Mouse (Mus musculus): Measurements from ENCODE around the gene Cryba1.

Cryba1 gene

GRCm38 (mm10) chr11:77725183-77725582 is at the start of gene Cryba1:
Gene Cryba1 (minus strand): TSS chr11:77725283.
- POLR2A ChIA-PET = interaction anchor here in 2 of 4 experiments (0.7 to 1.6 kb wide), 8 partner anchors 9 to 141 kb away, joined by 3 to 9 read pairs (median 3); partner anchors contain the start of gene Nufip2 (in 1 of the 2)
- CTCF ChIA-PET = interaction anchor here in 2 of 4 experiments (0.5 to 3.0 kb wide), 5 partner anchors 12 to 246 kb away, joined by 3 to 13 read pairs (median 3); no protein-coding TSS in a partner anchor

DNA sequence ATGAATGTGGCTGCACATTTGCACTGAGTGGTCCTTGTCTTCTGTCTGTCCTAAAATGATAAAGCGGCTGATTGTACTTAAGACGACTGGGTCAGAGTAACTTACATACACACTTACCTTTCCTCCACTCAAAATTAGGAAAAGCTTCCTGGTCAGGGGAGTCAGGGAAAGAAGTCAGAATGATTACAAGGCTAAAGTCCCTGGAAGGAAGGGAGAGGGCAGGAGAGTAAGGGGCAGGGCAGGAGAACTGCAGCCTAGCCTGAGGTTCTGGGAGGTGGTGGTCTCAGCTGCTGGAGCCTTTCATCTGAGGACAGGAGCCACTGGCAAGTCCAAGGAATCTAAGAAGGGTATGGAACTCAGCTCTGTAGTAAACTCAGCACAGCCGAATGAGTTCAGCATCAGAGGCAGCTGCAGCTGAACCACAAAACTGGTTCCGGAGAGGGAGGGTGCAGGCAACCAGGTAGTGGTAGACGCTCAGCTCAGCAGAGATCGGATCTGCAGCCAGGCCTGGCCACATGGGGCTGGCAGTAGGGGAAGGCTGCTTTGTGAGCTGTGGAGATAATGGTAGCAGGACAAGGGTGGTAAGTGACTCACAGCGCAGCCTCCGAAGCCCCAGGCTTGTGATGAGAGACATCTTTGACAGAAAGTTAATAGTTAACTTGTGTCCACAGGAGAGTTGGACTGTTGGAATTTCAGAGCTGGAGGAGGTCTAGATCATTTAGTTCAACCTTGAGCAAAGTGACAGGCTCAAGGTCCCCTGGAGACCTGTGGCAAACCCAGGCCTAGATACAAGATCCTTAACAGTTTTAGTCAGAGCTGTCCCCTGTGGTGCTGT is 47.0 kb upstream of the Cryba1 start:
- CTCF ChIA-PET = interaction anchor here (0.6 to 3.3 kb wide), 9 partner anchors 10 to 99 kb away, joined by 3 to 8 read pairs (median 4); partner anchors contain the start of gene Myo18a (in 1 of the 4)
- POLR2A ChIA-PET = interaction anchor here in 2 of 4 experiments (0.6 to 5.4 kb wide), 13 partner anchors 8 to 769 kb away, joined by 3 to 42 read pairs (median 4); partner anchors contain the start of gene Myo18a (in 2 of the 2)

DNA sequence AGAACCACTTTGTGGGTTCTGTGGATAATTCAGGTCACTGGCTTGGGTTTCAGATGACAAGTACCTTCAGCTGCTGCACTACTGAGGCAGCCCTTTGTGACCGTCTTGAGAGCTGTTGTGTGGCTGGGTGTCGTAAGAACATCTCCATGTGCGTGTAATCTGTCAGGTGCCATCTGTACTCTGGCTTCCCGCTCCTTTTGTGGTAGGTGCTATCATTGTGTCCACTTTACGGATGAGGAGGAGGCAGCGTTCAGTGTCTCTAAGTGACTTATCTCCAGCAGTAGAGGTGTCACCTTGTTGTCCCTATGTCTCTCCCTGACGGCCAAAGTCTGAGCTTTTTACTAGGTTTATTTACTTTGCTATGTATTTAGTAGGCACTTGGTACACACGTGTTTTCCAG is 45.3 kb upstream of the Cryba1 start:
- CTCF ChIA-PET = interaction anchor here (0.6 to 1.6 kb wide), 8 partner anchors 13 to 1884 kb away, joined by 3 to 16 read pairs (median 6); no protein-coding TSS in a partner anchor
- POLR2A ChIA-PET = interaction anchor here in 2 of 4 experiments (0.9 to 5.4 kb wide), 9 partner anchors 10 to 66 kb away, joined by 3 to 42 read pairs (median 4); no protein-coding TSS in a partner anchor

DNA sequence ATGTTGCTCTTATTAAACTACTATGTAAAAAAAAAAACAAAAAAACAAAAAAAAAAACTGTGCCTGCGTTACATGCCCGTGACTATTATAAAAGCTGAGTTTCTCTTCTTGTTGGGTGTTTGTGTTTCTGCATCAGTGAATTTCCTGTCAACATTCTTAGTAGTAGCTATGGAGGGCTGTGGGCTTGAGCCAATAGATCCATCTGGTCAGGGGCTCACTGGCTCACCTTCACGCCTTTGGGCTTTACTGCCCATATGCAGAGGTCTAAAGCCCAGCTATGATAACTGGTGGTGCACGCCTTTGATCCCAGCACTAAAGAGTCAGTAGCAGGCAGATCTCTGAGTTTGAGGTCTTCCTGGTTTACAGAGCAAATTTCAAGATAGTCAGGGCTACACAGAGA is 44.4 kb upstream of the Cryba1 start:
- ChIA-PET POLR2A (interaction anchor here in 2 of 4 experiments (0.7 to 5.4 kb wide), 5 partner anchors 14 to 97 kb away, joined by 3 to 42 read pairs (median 4); no protein-coding TSS in a partner anchor), CTCF (interaction anchor here in 3 of 4 experiments (0.7 to 1.6 kb wide), 3 partner anchors 32 to 65 kb away, joined by 4 to 5 read pairs (median 5); no protein-coding TSS in a partner anchor)

DNA sequence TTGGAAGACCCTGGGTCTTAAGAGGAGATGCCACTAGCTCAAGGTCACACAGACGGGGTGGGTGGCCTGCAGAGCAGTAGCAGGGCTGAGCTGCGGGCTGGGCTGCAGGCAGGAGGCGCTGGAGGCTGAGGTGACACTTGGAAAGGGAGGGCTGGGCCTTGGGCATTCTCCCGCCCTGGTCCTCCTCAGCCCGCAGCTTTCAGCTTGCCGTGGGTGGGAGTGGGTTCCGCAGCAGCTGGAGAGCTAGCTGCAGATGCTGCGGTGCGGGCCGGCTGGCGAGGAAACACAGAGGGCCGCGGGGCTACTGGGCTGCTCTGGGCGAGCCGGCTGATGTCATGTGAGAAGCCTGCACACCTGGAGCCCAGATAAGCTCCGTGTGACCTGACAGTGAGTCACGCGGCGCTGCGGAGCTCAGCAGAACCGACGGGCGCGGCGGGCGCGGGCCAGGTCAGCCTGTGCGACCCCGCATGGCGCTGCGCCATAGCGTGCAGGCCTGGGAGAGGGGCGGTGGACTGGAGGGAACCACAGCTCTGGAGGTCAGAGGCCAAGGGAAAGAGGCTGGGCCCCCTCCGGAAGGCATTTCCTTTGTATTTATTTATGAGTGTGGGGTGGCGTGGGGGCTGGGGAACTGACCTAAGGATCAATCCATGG is 41.4 kb upstream of the Cryba1 start:
- ChIA-PET CTCF (interaction anchor here (0.5 to 3.0 kb wide), 35 partner anchors 9 to 1203 kb away, joined by 3 to 17 read pairs (median 3); partner anchors contain the start of gene Nufip2 (in 1 of the 4)), POLR2A (interaction anchor here (0.6 to 3.9 kb wide), 63 partner anchors 9 to 1489 kb away, joined by 3 to 28 read pairs (median 4); partner anchors contain the start of genes Gm10277 (in 2 of the 4), Nufip2 (in 2 of the 4), Abhd15 (in 1 of the 4) and Phf12 (in 1 of the 4))

DNA sequence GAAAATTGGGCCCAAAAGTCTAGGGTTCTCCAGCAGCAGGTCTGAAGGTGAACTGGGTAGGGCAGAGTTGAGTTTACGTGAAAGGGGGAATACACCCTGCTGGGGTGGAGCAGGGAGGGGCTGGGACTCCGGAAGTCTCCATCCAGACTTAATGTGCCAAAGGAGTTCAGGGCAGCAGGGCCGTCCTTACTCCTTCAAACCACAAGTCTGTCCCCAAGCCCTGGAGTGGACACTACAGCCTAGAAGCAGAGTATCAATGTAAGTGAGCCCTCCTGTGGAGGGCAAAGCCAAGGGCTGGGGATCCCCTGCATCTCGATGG is 40.3 kb upstream of the Cryba1 start:
- ChIA-PET POLR2A (interaction anchor here in 3 of 4 experiments (0.5 to 3.9 kb wide), 23 partner anchors 8 to 219 kb away, joined by 3 to 19 read pairs (median 5); partner anchors contain the start of gene Nufip2 (in 1 of the 3)), CTCF (interaction anchor here in 3 of 4 experiments (0.5 to 3.0 kb wide), 8 partner anchors 12 to 1122 kb away, joined by 3 to 17 read pairs (median 4); no protein-coding TSS in a partner anchor)

DNA sequence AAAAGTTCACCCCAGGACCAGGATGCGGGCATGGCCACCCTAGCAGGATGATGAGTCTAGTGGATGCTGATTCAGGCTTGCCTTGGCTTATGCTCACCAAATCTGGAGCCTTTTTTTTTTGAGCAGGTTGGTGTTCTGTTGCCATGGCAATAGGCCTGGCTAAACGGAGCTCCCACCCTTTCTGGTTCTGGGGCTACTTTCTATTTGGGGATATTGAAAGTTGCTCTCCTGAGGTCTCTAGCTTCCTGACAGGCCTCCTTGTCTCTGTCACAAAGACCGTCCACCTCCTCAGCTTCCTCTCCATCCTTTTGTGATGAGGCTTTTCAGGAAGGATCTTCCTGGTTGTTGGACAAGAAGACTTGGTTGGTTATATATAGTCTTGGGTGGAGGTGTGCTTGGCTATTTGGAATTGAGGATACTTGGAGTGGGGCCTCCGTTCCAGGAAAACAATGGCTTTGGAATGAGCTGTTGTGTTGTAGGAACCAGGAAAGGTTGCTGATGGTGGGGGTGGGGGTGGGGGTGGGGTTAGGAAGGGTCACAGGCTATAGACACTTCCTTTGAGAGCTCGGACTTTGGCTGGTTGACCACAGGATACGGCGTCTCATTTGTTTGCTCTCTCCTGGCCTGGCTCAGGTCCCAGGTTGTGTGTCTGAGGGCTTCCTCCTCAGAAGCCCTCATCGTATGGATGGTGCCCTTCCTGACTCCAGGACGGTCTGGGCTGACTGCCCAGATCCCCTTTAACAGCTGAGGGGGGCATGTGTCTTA is 39.8 kb upstream of the Cryba1 start:
- CTCF ChIA-PET = interaction anchor here (0.5 to 3.0 kb wide), 20 partner anchors 10 to 1123 kb away, joined by 3 to 19 read pairs (median 4); no protein-coding TSS in a partner anchor
- POLR2A ChIA-PET = interaction anchor here in 3 of 4 experiments (0.5 to 3.9 kb wide), 40 partner anchors 8 to 270 kb away, joined by 3 to 19 read pairs (median 4); partner anchors contain the start of gene Nufip2 (in 1 of the 3)

DNA sequence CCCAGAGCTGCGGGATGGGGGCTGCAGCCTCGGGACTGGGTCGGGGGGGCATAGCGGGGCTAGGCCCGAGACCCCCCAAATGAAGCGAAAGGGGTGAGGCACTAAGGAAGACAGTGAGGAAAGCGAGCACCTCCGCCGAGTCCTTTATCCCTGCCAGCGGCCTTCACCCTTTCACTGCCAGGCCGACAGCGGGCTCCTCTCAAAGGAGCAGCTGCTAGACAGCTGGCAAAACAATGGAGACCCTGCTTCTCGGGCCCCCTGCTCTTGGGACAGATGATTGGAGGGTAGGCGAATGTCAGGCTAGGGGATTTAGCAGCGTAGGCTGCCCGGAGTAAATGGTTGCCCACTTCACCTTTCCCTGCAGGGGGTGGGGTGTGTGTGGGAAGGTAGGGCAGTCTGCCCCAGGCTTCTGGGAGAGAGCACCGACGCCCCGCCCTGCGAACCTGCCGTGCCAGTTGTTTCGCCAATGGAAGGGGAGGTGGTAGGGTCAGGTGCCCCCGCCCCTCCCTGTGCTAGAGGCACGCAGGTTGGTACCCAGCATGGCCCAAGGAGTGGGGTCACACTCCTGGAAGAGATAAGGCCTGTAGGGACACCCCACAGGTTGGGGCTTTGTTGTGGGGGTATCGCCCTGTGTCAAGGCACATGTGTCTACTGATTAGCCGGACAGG is 38.7 kb upstream of the Cryba1 start:
- ChIA-PET CTCF (interaction anchor here (0.7 to 3.0 kb wide), 19 partner anchors 9 to 499 kb away, joined by 3 to 19 read pairs (median 4); partner anchors contain the start of gene Gm10277 (in 1 of the 4)), POLR2A (interaction anchor here in 3 of 4 experiments (0.5 to 3.9 kb wide), 24 partner anchors 9 to 269 kb away, joined by 3 to 19 read pairs (median 5); partner anchors contain the start of gene Nufip2 (in 1 of the 3))

- CTCF ChIA-PET = interaction anchor here (0.5 to 3.0 kb wide), 40 partner anchors 8 to 420 kb away, joined by 3 to 19 read pairs (median 4); partner anchors contain the start of genes Gm10277 (in 1 of the 4) and Rpl23a (in 1 of the 4)
- POLR2A ChIA-PET = interaction anchor here in 3 of 4 experiments (0.6 to 3.2 kb wide), 25 partner anchors 9 to 219 kb away, joined by 3 to 11 read pairs (median 5); no protein-coding TSS in a partner anchor
Observed at GRCm38 (mm10) chr11:77762783-77763672, 37.9 kb upstream of the Cryba1 start, which contains the start of gene Myo18a. Gene Myo18a (plus strand): TSS chr11:77763246.

GRCm38 (mm10) chr11:77760031-77760430 is 34.9 kb upstream of the Cryba1 start:
- ChIA-PET CTCF (interaction anchor here in 3 of 4 experiments (0.6 to 2.4 kb wide), 9 partner anchors 16 to 194 kb away, joined by 3 to 9 read pairs (median 4); partner anchors contain the start of gene Gm10277 (in 1 of the 3)), POLR2A (interaction anchor here in 3 of 4 experiments (0.6 to 2.6 kb wide), 10 partner anchors 9 to 87 kb away, joined by 3 to 8 read pairs (median 4); partner anchors contain the start of gene Nufip2 (in 1 of the 3))

DNA sequence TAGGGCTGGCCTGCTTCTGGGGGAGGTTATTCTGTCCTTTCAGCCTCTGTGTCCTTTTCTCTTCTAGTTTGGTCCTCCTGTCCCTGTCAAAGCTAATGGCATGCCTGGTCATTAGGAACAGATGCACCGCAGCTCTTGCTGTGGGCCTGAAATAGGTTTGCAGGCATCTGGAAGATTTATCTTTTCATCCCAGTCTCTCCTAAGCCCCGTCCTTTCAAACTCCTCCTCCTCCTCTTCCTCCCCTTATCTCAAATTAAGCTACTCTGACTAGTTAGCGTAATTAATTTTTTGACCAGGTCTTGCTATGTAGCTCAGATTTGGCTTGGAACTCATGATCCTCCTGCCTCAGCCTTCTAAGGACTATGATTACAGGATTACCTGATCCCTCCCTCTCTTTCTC is 28.4 kb upstream of the Cryba1 start:
- ChIA-PET CTCF (interaction anchor here in 3 of 4 experiments (0.5 to 2.2 kb wide), 8 partner anchors 9 to 93 kb away, joined by 3 to 7 read pairs (median 4); partner anchors contain the start of gene Myo18a (in 1 of the 3)), POLR2A (interaction anchor here in 2 of 4 experiments (1.0 to 2.2 kb wide), 9 partner anchors 8 to 123 kb away, joined by 3 to 8 read pairs (median 3); partner anchors contain the start of gene Myo18a (in 1 of the 2))

GRCm38 (mm10) chr11:77752525-77752924 is 27.4 kb upstream of the Cryba1 start:
- ChIA-PET POLR2A (interaction anchor here in 2 of 4 experiments (1.7 to 2.2 kb wide), 2 partner anchors 12 to 14 kb away, joined by 6 to 8 read pairs; no protein-coding TSS in a partner anchor), CTCF (interaction anchor here (0.6 to 2.2 kb wide), 6 partner anchors 10 to 93 kb away, joined by 3 to 7 read pairs (median 4); partner anchors contain the start of gene Myo18a (in 1 of the 4))

- POLR2A ChIA-PET = interaction anchor here in 2 of 4 experiments (1.0 to 3.1 kb wide), 4 partner anchors 10 to 46 kb away, joined by 3 to 11 read pairs (median 3); no protein-coding TSS in a partner anchor
- CTCF ChIA-PET = interaction anchor here in 2 of 4 experiments (1.2 to 4.2 kb wide), 2 partner anchors 12 to 205 kb away, joined by 4 to 23 read pairs; no protein-coding TSS in a partner anchor
Observed at GRCm38 (mm10) chr11:77748996-77749395, 23.9 kb upstream of the Cryba1 start.

DNA sequence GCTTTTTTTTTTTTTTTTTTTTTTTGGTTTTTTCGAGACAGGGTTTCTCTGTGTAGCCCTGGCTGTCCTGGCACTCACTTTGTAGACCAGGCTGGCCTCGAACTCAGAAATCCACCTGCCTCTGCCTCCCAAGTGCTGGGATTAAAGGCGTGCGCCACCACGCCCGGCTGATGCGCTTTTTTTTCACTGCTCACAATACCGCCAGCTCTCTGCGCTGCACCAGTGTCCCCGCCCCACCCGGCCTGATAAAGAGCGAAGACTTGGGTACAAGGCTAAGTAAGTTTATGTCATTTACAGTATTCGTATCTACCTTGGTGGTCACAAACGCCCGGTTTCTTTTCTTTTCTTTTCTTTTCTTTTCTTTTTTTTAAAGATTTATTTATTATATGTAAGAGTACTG is 22.0 kb upstream of the Cryba1 start:
- POLR2A ChIA-PET = interaction anchor here (0.6 to 3.1 kb wide), 18 partner anchors 8 to 1920 kb away, joined by 3 to 11 read pairs (median 4); no protein-coding TSS in a partner anchor
- CTCF ChIA-PET = interaction anchor here (0.7 to 4.2 kb wide), 19 partner anchors 8 to 327 kb away, joined by 3 to 23 read pairs (median 6); partner anchors contain the start of genes Myo18a (in 2 of the 4) and Pipox (in 1 of the 4)

DNA sequence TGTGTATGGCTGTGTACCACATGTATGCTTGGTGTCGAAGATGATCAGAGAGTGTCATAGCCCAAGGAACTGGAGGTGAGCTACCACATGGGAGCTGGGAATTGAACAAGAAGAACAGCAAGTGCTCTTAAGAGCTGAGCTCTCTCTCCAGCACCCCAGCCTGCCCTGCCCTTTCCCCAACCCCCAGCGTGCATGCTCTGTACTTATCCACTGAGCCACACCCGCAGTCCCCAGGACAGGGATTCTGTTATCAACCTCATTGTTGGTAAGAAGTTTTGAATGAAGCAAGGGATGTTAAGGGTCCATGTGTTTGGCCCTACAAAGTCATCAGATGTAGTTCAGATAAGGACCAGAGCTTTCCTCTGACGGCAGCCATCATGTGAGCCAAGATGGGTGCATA is 21.6 kb upstream of the Cryba1 start:
- POLR2A ChIA-PET = interaction anchor here (0.6 to 3.1 kb wide), 19 partner anchors 8 to 1919 kb away, joined by 3 to 11 read pairs (median 4); no protein-coding TSS in a partner anchor
- CTCF ChIA-PET = interaction anchor here (0.7 to 4.2 kb wide), 18 partner anchors 8 to 327 kb away, joined by 3 to 23 read pairs (median 6); partner anchors contain the start of genes Myo18a (in 2 of the 4) and Pipox (in 1 of the 4)

Data from embryonic stem cell, embryonic (primary cell).